ENCODE assay signal across 8 mouse cellular contexts in genomic region chr13:93967138-93967537, GRCm38 (mm10).
DNase-seq lines count a peak whose midpoint lies in the region; ATAC-seq and TF ChIP-seq lines count a peak whose summit lies in the region.

No protein-coding gene starts in this region.

- no peaks in the 10 kb centered on the region for H3K9me3 ChIP-seq in hindbrain, embryonic 16.5 days (ENCODE audit: control insufficient read depth, low read length)
- H3K9me3 ChIP-seq in hindbrain, embryonic 10.5 days: no peaks in the 10 kb centered on the region

- H3K27me3 ChIP-seq in hindbrain, embryonic 16.5 days (replicated peaks; ENCODE audit: control insufficient read depth, insufficient read depth, low read length): no peaks in the 10 kb centered on the region
- H3K27me3 ChIP-seq in hindbrain, embryonic 10.5 days (ENCODE audit: insufficient read depth, poor library complexity, severe bottlenecking): peaks cover 5% of the 10 kb centered on the region; the same call in 1 of the 2 replicates
- no peaks in the 10 kb centered on the region for H3K27me3 ChIP-seq in testis, adult 2 months (ENCODE audit: control insufficient read depth, insufficient read depth, low read length)

- intact Hi-C loops in left cerebral cortex, postnatal 4 days (cut with DNase I): no loop called here

- no peak for TF ChIP-seq CTCF in testis, adult 2 months (IDR thresholded peaks at IDR 0.05; ENCODE audit: control insufficient read depth, insufficient read depth, insufficient replicate concordance, low read depth, low read length)

- DNase-seq in hindbrain, embryonic 10.5 days (ENCODE audit: low spot score): no peak
- peak; percentile 62 for DNase-seq in brain, adult 2 months (ENCODE audit: low read depth, low spot score)
- peak; percentile 48 for DNase-seq in left cerebral cortex, postnatal 4 days
- no peak for DNase-seq in thymus, postnatal 25 days

- no peaks in the 10 kb centered on the region for H3K36me3 ChIP-seq in hindbrain, embryonic 16.5 days (ENCODE audit: control insufficient read depth, insufficient read depth, low read length)
- H3K36me3 ChIP-seq in hindbrain, embryonic 10.5 days: no peaks in the 10 kb centered on the region
- H3K36me3 ChIP-seq in testis, adult 2 months (ENCODE audit: control insufficient read depth, insufficient read depth, low read length): no peaks in the 10 kb centered on the region

- no peak overlapping the region for H3K9ac ChIP-seq in hindbrain, embryonic 16.5 days (ENCODE audit: low read depth, low read length)

- H3K27ac ChIP-seq in hindbrain, embryonic 16.5 days (ENCODE audit: low read depth, low read length): no peak overlapping the region; the same call in 1 of the 2 replicates
- H3K27ac ChIP-seq in hindbrain, embryonic 10.5 days: no peak overlapping the region
- H3K27ac ChIP-seq in testis, adult 2 months (ENCODE audit: control insufficient read depth, insufficient read depth, low read depth, low read length): 0 out of 2 replicates have a peak overlapping the region, but pooled peaks have one; percentile 24

- no peak for TF ChIP-seq POLR2A in testis, adult 2 months (IDR thresholded peaks at IDR 0.05; ENCODE audit: control insufficient read depth, low read depth, low read length)

- WGBS in hindbrain, embryonic 16.5 days: 29% methylated on average over 9 of the region's 9 CpGs
- WGBS in hindbrain, embryonic 10.5 days: 53% methylated on average over 9 of the region's 9 CpGs

- peaks cover 7% of the 10 kb centered on the region; the same call in 1 of the 2 replicates for H3K4me1 ChIP-seq in hindbrain, embryonic 16.5 days (ENCODE audit: control insufficient read depth, insufficient read depth, low read depth, low read length)
- H3K4me1 ChIP-seq in hindbrain, embryonic 10.5 days (replicated peaks): peaks cover 11% of the 10 kb centered on the region
- no peaks in the 10 kb centered on the region; the same call in none of the 2 replicates for H3K4me1 ChIP-seq in testis, adult 2 months (ENCODE audit: control insufficient read depth, insufficient read depth, low read length)

- ATAC-seq in hindbrain, embryonic 16.5 days: peak; percentile 96
- peak; percentile 89 for ATAC-seq in frontal cortex, adult (ENCODE audit: low TSS enrichment)
- no peak for ATAC-seq in granulocyte monocyte progenitor cell, adult 5-6 weeks (replicated peaks; ENCODE audit: poor library complexity, severe bottlenecking)

- H3K4me2 ChIP-seq in hindbrain, embryonic 16.5 days (ENCODE audit: low read length): no peak overlapping the region

- no peak overlapping the region for H3K4me3 ChIP-seq in hindbrain, embryonic 16.5 days (ENCODE audit: low read length)
- no peak overlapping the region for H3K4me3 ChIP-seq in hindbrain, embryonic 10.5 days
- no peak overlapping the region for H3K4me3 ChIP-seq in testis, adult 2 months (ENCODE audit: control insufficient read depth, low read depth, low read length)

Comparison
In these comparisons a context has a peak if more than half of its experiments do, and no peak if none do; other contexts are left out.
1. DNase-seq: peak in brain, adult 2 months (single experiment) and left cerebral cortex, postnatal 4 days (single experiment); none in hindbrain, embryonic 10.5 days (single experiment) and thymus, postnatal 25 days (single experiment).